Mouse (Mus musculus): ENCODE data around the gene Pdzrn4. TPM values are rescaled to one million over a fixed set of nuclear protein-coding genes. Genes with fewer than 3 reads are reported as not detected.

The Pdzrn4 gene
- 1.6 TPM for polyA plus RNA-seq (2014; fragmentation: Illumina TruSeq; extraction: RNeasy Lipid Tissue Mini Kit (QIAGEN cat#74804); ENCODE audit: low read depth, low replicate concordance)

GRCm38 (mm10) chr15:92396770-92397608, at the start of gene Pdzrn4:
Gene Pdzrn4, plus strand, starts transcription at chr15:92396881.

